Mouse (Mus musculus) neural tube, embryonic 15.5 days (tissue): ENCODE measurements around the gene Lsm14a. TPM values are rescaled to one million over a fixed set of nuclear protein-coding genes. Genes with fewer than 3 reads are reported as not detected.

Experiments used
- ATAC-seq: fragments of 200-750 bp; cut with Nextera tagmentation; 2 replicates; pipeline ENCODE4 v1.8.0; 2017; ENCODE audit warnings: mild to moderate bottlenecking, moderate TSS enrichment, moderate library complexity; ENCODE audit not compliant: low FRiP score
- H3K27ac ChIP-seq: fragments of 300-500 bp; sonication (generic); replicated peaks from 2 replicates; pipeline ENCODE4 v1.5.1; 2015; ENCODE audit warnings: mild to moderate bottlenecking, inconsistent platforms
- H3K27me3 ChIP-seq: fragments of 300-500 bp; sonication (generic); replicated peaks from 2 replicates; pipeline ENCODE4 v1.6.1; 2015; ENCODE audit warnings: inconsistent platforms
- H3K36me3 ChIP-seq: fragments of 300-500 bp; sonication (generic); 2 replicates; pipeline ENCODE4 v1.6.1; 2015; ENCODE audit warnings: inconsistent platforms
- H3K4me1 ChIP-seq: fragments of 300-500 bp; sonication (generic); 2 replicates; pipeline ENCODE4 v1.6.1; 2015; ENCODE audit warnings: inconsistent platforms
- H3K4me2 ChIP-seq: fragments of 300-500 bp; sonication (generic); 2 replicates; pipeline ENCODE4 v1.6.1; 2015; ENCODE audit warnings: inconsistent platforms, mild to moderate bottlenecking, moderate library complexity
- H3K4me3 ChIP-seq: fragments of 300-500 bp; sonication (generic); replicated peaks from 2 replicates; pipeline ENCODE4 v1.5.1; 2015; ENCODE audit warnings: mild to moderate bottlenecking, inconsistent platforms
- H3K9ac ChIP-seq: fragments of 300-500 bp; sonication (generic); replicated peaks from 2 replicates; pipeline ENCODE4 v1.6.1; 2015; ENCODE audit warnings: mild to moderate bottlenecking, inconsistent platforms
- H3K9me3 ChIP-seq: fragments of 300-500 bp; sonication (generic); replicated peaks from 2 replicates; pipeline ENCODE4 v1.6.1; 2016; ENCODE audit warnings: inconsistent platforms
- whole genome bisulfite sequencing: fragments of 180-500 bp; shearing (Covaris S2); methylation state at CpG from one replicate; pipeline ENCODE4 v1.1.7; 2015; ENCODE audit warnings: mixed read lengths; 5-methylcytosine and 5-hydroxymethylcytosine counted together
- polyA plus RNA-seq: library from polyadenylated mRNA; unstranded; fragments of >200 nt; fragmentation: Nextera tagmentation; extraction: Ambion mirVana; gene quantifications from 2 replicates; pipeline ENCODE4 v1.2.1, GENCODE M21; 2015

Lsm14a gene
- polyA plus RNA-seq, result 47.5 and 59.2 TPM in 2 replicates

DNA sequence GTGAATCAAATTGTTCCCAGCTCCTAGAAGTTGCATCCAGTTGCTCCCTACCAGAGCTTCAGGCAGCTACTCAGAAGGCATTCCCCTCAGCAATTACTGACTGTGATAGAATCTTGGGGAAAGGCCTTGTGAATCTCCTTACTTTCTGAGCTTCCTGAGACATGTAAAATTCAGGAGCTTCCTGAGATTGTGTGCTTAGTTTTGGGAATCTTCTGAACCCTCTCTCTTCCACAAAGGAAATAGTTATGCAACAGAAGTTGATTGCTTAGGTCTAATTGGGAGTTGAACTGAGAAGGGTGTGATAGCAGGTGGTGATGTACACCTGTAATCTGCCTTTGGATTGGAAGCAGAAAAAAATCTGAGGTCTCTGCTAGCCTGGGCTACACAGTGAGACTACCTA, at the start of gene Lsm14a:
Gene Lsm14a (minus strand): TSS at position 101 of the 400 bp plus-strand sequence.
- Histone ChIP-seq H3K4me3 (no peak within 1 kb of the TSS), H3K4me1 (peaks cover 13% of the 10 kb centered on the region), H3K27me3 (no peaks in the 10 kb centered on the region), H3K9ac (no peak within 1 kb of the TSS), H3K27ac (peak within 1 kb of the TSS; percentile 23; the same call in 1 of the 2 replicates), H3K36me3 (no peaks in the 10 kb centered on the region), H3K4me2 (no peak within 1 kb of the TSS), H3K9me3 (no peaks in the 10 kb centered on the region)
- no peak for ATAC-seq

DNA sequence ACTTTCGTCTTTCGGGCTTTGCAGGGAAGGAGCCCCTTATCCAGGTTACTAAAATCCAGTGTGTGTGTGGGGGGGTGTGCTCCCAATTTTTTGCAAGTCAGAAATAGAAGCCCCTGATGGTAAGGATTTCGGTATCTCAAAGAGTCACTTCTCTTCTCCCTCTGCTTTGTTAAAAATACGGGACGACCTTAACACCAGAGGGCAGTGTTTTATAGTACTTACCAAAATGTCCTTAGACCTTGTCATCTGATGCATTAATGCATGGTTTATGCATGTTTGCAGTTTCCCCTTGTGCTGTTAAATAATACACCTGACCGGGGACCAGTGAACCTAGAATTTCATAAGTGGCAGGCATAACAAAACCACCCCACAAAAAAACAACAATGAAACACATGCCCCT, 45.8 kb upstream of the Lsm14a start:
- H3K4me3 ChIP-seq, result no peak overlapping the region
- no peak for ATAC-seq

DNA sequence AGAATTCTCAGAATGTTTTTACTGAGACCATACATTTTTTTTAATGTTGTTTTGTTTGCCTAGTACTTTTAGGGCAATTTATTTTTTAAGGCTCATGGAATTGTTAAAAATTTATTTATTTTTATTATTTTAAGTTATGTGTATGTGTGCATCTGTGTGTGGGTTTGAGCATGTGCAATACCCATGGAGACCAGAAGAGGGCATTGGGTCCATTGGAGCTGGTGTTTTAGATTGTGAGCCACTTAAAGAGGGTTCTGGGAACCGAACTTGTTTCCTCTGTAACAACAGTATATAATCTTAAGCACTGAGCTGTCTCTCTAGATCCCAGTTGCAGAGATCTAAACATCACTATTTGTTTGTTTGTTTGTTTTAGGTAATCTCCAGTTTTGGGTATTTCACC, 40.5 kb upstream of the Lsm14a start:
- H3K4me3 ChIP-seq, result no peak overlapping the region
- no peak for ATAC-seq
- no peak overlapping the region for H3K9ac ChIP-seq
- no peak overlapping the region for H3K4me2 ChIP-seq
- 77% methylated on average over 1 of the region's 1 CpGs for WGBS
- H3K36me3 ChIP-seq, result no peaks in the 10 kb centered on the region
- H3K9me3 ChIP-seq, result no peaks in the 10 kb centered on the region
- H3K27ac ChIP-seq, result no peak overlapping the region
- no peaks in the 10 kb centered on the region for H3K4me1 ChIP-seq
- H3K27me3 ChIP-seq, result no peaks in the 10 kb centered on the region

More for the DNA sequence above, 45.8 kb upstream of the Lsm14a start:
- H3K4me2 ChIP-seq, result no peak overlapping the region
- H3K4me1 ChIP-seq, result no peaks in the 10 kb centered on the region
- H3K9me3 ChIP-seq, result no peaks in the 10 kb centered on the region
- no peak overlapping the region for H3K9ac ChIP-seq
- H3K27me3 ChIP-seq, result no peaks in the 10 kb centered on the region
- H3K27ac ChIP-seq, result no peak overlapping the region
- H3K36me3 ChIP-seq, result no peaks in the 10 kb centered on the region
- WGBS, result 40% methylated on average over 6 of the region's 6 CpGs

DNA sequence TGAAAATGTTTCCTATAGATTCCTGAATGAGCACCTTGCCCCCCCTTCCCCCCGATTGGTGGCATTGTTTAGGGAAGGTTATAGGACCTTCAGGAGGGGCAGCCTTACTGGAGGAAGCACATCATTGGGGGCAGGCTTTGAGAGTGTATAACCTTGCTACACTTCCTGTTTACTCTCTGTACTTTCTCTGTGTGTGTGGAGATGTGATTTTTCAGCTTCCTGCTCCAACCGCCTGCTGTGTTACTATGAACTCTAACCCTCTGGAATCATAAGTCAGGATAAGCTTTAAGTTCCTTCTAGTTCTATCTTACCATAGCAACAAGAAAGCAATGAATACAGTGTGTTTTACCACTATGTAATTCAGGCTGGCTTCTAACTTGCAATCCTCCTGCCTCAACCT, 28.1 kb upstream of the Lsm14a start:
- no peaks in the 10 kb centered on the region for H3K4me1 ChIP-seq
- no peaks in the 10 kb centered on the region for H3K27me3 ChIP-seq
- H3K27ac ChIP-seq, result no peak overlapping the region
- 84% methylated on average over 2 of the region's 2 CpGs for WGBS
- H3K4me3 ChIP-seq, result no peak overlapping the region
- H3K36me3 ChIP-seq, result no peaks in the 10 kb centered on the region
- H3K9ac ChIP-seq, result no peak overlapping the region
- H3K9me3 ChIP-seq, result no peaks in the 10 kb centered on the region
- no peak overlapping the region for H3K4me2 ChIP-seq
- ATAC-seq, result no peak

DNA sequence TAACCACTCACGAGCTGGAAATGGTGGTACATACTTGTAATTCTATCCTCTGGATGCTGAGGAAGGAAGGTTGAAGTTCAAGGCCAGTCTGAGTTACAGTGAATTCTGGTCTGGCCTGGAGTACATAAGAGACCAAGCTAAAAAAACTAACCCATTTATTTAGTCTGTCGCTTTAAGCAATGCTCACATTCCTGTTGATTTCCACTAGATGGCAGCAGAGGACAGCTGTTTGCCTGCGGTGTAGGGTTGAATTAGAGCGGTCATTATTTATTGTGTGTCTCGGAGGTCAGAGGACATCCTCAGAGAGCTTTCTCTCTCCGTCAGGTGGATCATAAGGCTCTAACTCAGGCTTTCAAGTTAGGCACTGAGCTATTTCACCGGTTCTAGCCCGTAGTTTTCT, 14.4 kb upstream of the Lsm14a start:
- WGBS, result 6% methylated on average over 8 of the region's 8 CpGs
- Histone ChIP-seq H3K4me1 (no peaks in the 10 kb centered on the region), H3K27ac (no peak overlapping the region), H3K4me3 (no peak overlapping the region), H3K36me3 (no peaks in the 10 kb centered on the region), H3K4me2 (peak overlapping the region; percentile 38), H3K27me3 (no peaks in the 10 kb centered on the region), H3K9me3 (no peaks in the 10 kb centered on the region), H3K9ac (no peak overlapping the region)
- ATAC-seq, result no peak

DNA sequence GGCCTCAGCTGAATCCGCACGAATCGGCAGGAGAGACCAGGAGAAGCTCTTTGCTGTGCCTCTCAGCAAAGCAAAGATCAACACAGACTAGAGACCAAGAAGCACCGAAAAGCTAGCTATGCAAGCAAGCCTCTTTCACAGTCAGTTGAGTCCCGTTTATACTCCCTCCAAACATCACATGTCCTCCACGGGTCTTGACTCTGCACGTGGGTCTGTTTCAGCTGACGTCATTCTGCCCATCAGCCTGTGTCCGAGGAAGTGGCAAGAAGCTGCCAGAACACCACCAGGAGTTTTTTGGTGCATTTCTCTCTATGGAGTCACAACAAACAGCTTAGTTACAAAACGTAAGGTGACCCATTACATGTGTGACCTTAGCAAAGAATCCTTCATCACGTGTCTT, 10.8 kb upstream of the Lsm14a start:
- H3K27ac ChIP-seq, result no peak overlapping the region
- 79% methylated on average over 11 of the region's 11 CpGs for WGBS
- ATAC-seq, result no peak

DNA sequence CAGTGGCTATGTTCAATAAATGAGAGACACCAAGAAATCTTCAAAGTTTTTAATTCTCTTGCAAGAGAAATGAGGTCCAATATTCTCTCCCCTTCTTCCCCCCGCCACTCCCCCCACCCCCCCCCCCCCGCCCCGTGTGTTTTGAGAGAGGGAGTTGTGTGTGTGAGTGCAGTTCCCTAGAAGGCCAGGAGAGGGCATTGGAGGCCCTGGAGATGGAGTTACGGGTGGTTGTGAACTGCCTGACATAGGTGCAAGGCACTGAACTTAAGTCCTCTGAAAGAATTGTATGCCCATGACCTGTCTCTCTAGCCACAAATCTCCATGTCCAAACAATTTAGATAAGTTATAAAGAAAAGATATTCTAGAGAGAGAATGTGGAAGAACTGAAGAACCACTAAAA, 7.0 kb upstream of the Lsm14a start:
- no peak overlapping the region for H3K9ac ChIP-seq
- H3K4me1 ChIP-seq, result no peaks in the 10 kb centered on the region
- no peaks in the 10 kb centered on the region for H3K27me3 ChIP-seq
- H3K36me3 ChIP-seq, result no peaks in the 10 kb centered on the region
- H3K4me2 ChIP-seq, result no peak overlapping the region
- WGBS, result 65% methylated on average over 2 of the region's 4 CpGs
- no peak overlapping the region for H3K27ac ChIP-seq
- no peak for ATAC-seq
- H3K9me3 ChIP-seq, result no peaks in the 10 kb centered on the region
- no peak overlapping the region for H3K4me3 ChIP-seq

More for the DNA sequence above, 10.8 kb upstream of the Lsm14a start:
- no peak overlapping the region for H3K9ac ChIP-seq
- no peak overlapping the region for H3K4me3 ChIP-seq
- no peaks in the 10 kb centered on the region for H3K9me3 ChIP-seq
- H3K36me3 ChIP-seq, result no peaks in the 10 kb centered on the region
- no peak overlapping the region for H3K4me2 ChIP-seq
- no peaks in the 10 kb centered on the region for H3K27me3 ChIP-seq
- H3K4me1 ChIP-seq, result no peaks in the 10 kb centered on the region

DNA sequence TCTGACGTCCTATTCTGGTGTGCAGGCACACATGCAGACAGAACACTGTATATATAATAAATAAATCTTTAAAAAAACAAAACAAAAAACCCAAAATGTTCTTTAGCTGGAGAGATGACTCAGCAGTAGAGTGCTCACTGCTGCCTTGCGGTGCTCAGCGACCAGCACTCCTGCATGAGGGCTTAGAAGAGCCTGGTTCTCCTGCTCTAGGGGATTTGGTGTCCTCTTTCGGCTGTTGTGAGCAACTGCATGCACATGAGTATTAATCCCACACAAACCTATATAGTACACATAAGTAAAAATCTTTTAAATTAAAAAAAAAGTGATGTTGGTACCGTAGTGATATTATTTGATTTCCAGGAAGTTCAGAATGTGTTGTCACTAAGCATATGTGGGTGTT, 5.7 kb upstream of the Lsm14a start:
- no peak for ATAC-seq
- 81% methylated on average over 5 of the region's 5 CpGs for WGBS
- Histone ChIP-seq H3K27me3 (no peaks in the 10 kb centered on the region), H3K4me2 (no peak overlapping the region), H3K4me1 (no peaks in the 10 kb centered on the region), H3K4me3 (no peak overlapping the region), H3K9ac (no peak overlapping the region), H3K36me3 (no peaks in the 10 kb centered on the region), H3K27ac (no peak overlapping the region), H3K9me3 (no peaks in the 10 kb centered on the region)

DNA sequence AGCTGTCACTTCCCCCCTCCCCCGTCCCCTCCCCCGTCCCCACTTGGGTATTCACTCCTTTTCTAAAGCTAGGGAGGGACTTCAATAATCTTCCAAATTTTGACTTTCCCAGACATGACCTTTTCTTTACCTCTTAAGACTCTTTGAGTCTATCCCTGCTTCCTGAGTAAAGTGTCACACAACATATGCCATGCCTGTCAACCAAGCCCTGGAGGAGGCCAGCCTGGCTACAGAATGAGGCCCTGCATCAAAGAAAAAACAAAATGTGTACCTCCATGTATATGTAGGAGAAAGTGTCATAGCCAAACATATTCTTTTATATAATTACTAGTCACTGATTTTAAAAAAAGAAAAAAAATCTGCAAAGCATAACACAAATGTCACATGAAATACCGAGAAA, 3.7 kb upstream of the Lsm14a start:
- H3K4me1 ChIP-seq, result no peaks in the 10 kb centered on the region
- H3K27me3 ChIP-seq, result no peaks in the 10 kb centered on the region
- H3K4me2 ChIP-seq, result no peak overlapping the region
- no peak for ATAC-seq
- 85% methylated on average over 3 of the region's 3 CpGs for WGBS
- no peaks in the 10 kb centered on the region for H3K9me3 ChIP-seq
- no peak overlapping the region for H3K9ac ChIP-seq
- H3K27ac ChIP-seq, result no peak overlapping the region
- no peaks in the 10 kb centered on the region for H3K36me3 ChIP-seq
- H3K4me3 ChIP-seq, result no peak overlapping the region

DNA sequence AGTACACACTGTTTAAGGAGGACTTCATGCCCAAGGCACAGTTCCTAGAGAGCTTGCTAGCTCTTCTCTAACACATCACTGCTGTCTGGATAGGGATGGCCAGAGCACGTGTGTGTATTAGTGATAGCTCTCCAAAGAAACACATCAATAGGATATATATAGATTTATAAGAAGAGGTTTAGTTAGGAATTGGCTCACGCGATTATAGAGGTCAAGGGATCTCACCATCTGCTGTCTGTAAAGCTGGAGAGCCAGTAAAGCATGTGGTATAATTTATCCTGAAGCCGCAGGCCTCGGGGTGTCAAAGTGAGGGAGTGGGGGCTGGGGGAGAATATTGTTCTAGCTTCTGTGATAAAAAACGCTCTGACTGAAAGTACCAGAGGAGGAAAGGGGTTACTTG, 2.6 kb upstream of the Lsm14a start:
- peaks cover 4% of the 10 kb centered on the region for H3K4me1 ChIP-seq
- H3K9me3 ChIP-seq, result no peaks in the 10 kb centered on the region
- no peak for ATAC-seq
- H3K4me2 ChIP-seq, result no peak overlapping the region
- no peak overlapping the region for H3K9ac ChIP-seq
- 63% methylated on average over 6 of the region's 6 CpGs for WGBS
- H3K27ac ChIP-seq, result no peak overlapping the region
- no peaks in the 10 kb centered on the region for H3K36me3 ChIP-seq
- H3K27me3 ChIP-seq, result no peaks in the 10 kb centered on the region
- no peak overlapping the region for H3K4me3 ChIP-seq

DNA sequence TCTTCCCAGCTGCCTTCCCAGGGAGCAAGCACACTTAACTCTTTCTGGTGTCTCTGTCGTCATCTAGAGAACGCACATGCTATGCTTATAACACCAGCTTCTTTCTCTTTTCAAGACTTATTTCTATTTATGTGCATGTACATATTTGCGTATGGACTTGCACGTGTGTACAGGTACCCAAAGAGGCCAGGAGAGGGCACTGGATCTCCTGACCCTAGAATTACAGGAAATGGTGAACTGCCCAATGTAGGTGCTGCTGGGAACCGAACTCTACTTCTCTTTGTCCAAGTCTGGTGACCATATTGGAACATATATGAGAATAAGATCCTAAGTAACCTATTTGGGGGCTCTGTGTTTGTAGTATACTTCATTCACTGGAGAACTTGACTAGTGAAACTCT, 1.5 kb upstream of the Lsm14a start:
- no peaks in the 10 kb centered on the region for H3K36me3 ChIP-seq
- no peak overlapping the region for H3K9ac ChIP-seq
- H3K27me3 ChIP-seq, result no peaks in the 10 kb centered on the region
- H3K27ac ChIP-seq, result peak overlapping the region; percentile 48; the same call in 1 of the 2 replicates
- no peak overlapping the region for H3K4me2 ChIP-seq
- H3K4me3 ChIP-seq, result no peak overlapping the region
- no peak for ATAC-seq
- WGBS, result 77% methylated on average over 5 of the region's 5 CpGs
- peaks cover 11% of the 10 kb centered on the region for H3K4me1 ChIP-seq
- no peaks in the 10 kb centered on the region for H3K9me3 ChIP-seq

DNA sequence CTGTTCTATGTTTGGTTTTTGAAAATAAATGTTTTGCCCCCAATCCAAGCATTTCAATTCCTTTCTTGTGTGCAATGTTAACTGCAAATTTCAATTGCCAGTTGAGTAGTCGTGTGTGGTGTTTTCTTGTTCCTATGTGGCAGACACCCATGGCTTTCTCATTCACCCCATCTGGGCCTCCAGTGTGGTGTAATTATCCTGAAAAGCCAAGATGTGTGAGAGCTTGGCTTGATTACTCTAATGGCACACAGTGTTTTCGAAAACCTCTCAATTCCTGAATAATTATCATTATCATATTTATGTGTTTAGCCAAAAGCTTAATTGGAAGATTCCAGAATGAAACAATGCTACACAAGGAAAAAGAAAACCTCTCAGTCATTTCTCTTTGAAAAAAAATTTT, 976 bp upstream of the Lsm14a start:
- no peak for ATAC-seq
- Histone ChIP-seq H3K9ac (no peak overlapping the region), H3K27ac (no peak overlapping the region), H3K4me1 (peaks cover 11% of the 10 kb centered on the region), H3K9me3 (no peaks in the 10 kb centered on the region), H3K4me2 (no peak overlapping the region), H3K4me3 (no peak overlapping the region), H3K36me3 (no peaks in the 10 kb centered on the region), H3K27me3 (no peaks in the 10 kb centered on the region)
- WGBS, result 35% methylated on average over 2 of the region's 2 CpGs

DNA sequence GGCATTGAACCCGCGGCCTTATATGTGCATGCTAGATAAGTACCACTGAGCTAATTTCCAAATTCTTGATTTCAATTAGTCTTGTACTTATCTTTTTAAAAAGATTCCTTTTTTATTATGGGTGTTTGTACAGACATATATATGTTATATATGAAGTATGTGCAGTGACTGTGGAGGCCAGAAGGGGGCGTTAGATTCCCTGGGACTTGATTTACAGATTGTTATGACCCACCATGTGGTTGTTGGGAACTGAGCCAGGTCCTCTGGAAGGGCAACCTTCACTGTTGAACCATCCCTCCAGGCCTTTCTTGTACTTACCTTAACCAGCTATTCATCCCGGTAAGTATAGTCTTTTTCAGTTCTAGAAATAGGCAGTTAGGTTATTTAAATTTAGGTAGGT, 780 bp downstream of the Lsm14a start:
- 70% methylated on average over 4 of the region's 4 CpGs for WGBS
- no peak overlapping the region for H3K4me3 ChIP-seq

More for the DNA sequence above, 780 bp downstream of the Lsm14a start:
- no peak overlapping the region for H3K4me2 ChIP-seq
- ATAC-seq, result no peak
- no peak overlapping the region for H3K9ac ChIP-seq
- H3K36me3 ChIP-seq, result no peaks in the 10 kb centered on the region
- no peak overlapping the region for H3K27ac ChIP-seq
- H3K9me3 ChIP-seq, result no peaks in the 10 kb centered on the region
- no peaks in the 10 kb centered on the region for H3K27me3 ChIP-seq
- H3K4me1 ChIP-seq, result peaks cover 22% of the 10 kb centered on the region
